Mouse (Mus musculus) skeletal muscle tissue, adult 2 months (tissue): ENCODE measurements at regions not wholly inside any gene's neighbourhood (a gene's known extent, or its start where the extent isn't known, plus 50 kb on each side); places are given as distances from the start of the nearest gene placed in this dataset.

Experiments
- DNase-seq: peaks from one replicate; pipeline ENCODE4 v3.0.0-alpha.2; 2012; ENCODE audit warnings: low read depth, low spot score

GRCm38 (mm10) chr16:51675101-51675500 is 355.9 kb upstream of the Cblb start:
- no peak for DNase-seq

- no peak for DNase-seq
Observed at GRCm38 (mm10) chr16:51675988-51676387, 355.0 kb upstream of the Cblb start.

DNA sequence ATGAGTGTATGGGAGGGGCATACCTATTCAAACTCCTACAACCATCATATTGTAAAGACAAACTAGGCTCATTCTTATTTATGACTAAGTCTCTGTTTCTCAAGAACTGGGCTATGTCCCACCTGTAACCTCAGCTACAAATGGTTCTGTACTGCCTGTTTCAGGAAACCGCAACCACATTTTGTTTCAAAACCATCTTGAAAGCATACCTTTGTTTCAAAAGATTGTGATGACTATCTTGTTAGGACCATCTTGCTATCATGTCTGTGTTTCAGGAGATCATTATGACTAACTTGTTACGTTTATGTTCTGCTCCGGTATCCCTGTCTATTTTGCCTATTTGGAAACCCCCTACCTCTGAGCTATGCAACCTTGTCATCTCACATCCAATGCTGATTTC is 340.2 kb upstream of the Cblb start:
- no peak for DNase-seq

- DNase-seq = peak; percentile 13
Observed at GRCm38 (mm10) chr16:51705026-51705425, 326.0 kb upstream of the Cblb start.

GRCm38 (mm10) chr16:51718695-51719094 is 312.3 kb upstream of the Cblb start:
- DNase-seq = no peak

- no peak for DNase-seq
Observed at GRCm38 (mm10) chr16:51719637-51720036, 311.4 kb upstream of the Cblb start.

- DNase-seq = no peak
Observed at GRCm38 (mm10) chr16:51722682-51723081, 308.3 kb upstream of the Cblb start.

DNA sequence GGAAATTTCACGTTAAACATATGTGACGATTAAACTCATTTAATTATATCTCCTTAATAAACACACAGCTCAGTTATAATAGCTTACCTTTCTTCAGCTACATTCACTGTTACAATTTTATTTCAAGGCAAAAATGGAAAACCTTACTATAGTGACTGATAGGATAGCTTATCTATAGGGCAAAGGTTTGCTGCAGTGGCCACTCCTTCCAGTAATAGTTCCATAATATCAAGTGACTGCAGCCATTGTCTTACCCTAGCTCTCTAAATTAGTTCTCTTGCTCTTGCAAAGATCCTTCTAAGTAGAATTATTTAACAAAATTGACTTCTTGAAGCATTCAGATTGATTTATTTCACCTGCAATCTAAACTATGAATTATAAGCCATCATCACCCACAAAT is 289.1 kb upstream of the Cblb start:
- no peak for DNase-seq

- DNase-seq = no peak
Observed at GRCm38 (mm10) chr16:51751878-51752277, 279.1 kb upstream of the Cblb start.

DNA sequence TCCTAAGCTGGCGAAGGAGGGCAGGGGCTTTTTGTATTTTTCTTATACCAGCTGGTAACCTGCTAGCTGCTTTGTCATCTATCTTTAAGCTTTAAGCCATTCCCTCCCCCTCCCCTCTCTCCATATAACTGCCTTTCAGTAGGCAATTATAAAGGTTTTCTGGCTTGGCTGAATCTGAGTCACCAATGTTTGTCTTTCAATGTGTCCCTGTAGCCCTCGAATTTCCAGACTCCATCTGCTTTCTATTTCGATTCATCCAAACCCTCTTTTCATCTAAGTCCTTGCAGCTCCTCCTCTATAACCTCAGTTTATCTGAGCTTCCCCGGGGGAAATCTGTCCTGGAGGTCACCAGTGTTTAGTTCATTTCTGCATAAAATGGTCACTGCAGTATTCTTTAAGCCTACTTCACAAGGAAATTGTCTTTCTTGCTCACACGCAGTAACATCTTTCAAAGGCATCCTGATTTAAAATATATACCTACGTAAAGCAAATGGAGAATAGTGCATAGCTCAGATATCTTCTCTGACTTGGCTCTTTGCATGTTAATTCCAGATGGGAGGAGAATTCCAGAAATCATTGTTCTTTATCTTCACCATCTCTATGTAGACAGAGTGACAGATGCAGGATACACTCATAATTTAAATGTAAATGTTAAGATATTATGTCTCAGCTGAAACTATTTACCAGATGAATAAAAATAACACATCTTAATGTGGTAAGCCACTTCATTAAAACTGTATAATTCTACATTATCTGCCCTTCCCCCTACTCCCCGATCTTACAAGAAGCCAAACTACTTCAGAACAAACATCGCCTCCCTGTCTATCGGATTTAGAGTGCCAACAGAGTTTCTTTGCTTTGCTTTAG is 272.4 kb upstream of the Cblb start:
- peak; percentile 28 for DNase-seq

- peak; percentile 11 for DNase-seq
Observed at GRCm38 (mm10) chr16:51759228-51759647, 271.8 kb upstream of the Cblb start.

GRCm38 (mm10) chr16:51767556-51767955 is 263.5 kb upstream of the Cblb start:
- no peak for DNase-seq

- DNase-seq = no peak
Observed at GRCm38 (mm10) chr16:51778920-51779319, 252.1 kb upstream of the Cblb start.

GRCm38 (mm10) chr16:51795003-51795402 is 236.0 kb upstream of the Cblb start:
- no peak for DNase-seq

- no peak for DNase-seq
Observed at GRCm38 (mm10) chr16:51807323-51807722, 223.7 kb upstream of the Cblb start.

GRCm38 (mm10) chr16:51809120-51809519 is 221.9 kb upstream of the Cblb start:
- no peak for DNase-seq

DNA sequence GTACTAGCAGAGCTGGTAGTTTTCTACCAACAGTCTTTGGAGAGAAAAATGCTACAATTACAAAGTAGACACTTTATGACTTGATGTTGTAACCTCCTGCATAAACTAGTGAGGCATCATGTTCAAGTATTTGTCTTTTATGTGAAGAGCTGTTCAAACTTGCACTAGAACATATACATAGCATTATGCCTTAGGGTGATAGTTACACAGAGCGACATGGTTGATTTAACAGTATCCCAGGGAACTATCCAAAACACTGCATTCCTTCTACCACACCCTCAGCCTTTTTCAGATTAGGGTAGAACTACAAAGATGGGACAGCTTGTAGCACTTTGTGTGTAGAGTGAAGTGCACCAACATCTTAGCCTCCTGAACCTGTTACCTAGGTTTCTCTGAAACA is 220.0 kb upstream of the Cblb start:
- no peak for DNase-seq

- DNase-seq = no peak
Observed at GRCm38 (mm10) chr16:51842770-51843169, 188.3 kb upstream of the Cblb start.

GRCm38 (mm10) chr16:51845539-51845938 is 185.5 kb upstream of the Cblb start:
- no peak for DNase-seq

GRCm38 (mm10) chr16:51880711-51881110 is 150.3 kb upstream of the Cblb start:
- DNase-seq = no peak

DNA sequence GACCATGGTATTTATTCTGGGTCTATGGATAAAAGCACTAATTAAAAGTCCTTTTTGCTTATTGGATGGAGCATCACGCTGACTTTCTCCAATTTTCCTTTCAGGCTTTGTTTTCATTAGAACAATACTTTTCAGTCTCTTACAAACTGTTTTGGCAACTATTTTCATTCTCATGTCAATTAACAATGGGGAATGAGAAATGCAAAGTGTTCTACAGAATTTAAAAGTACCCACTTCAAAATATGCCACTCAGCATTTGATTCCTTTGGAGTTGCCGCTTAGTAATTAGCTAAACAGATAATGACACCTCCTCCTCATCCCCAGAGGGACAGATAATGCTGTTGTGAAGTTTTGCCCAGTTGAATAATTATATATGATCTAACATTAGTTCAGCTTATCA is 149.9 kb upstream of the Cblb start:
- no peak for DNase-seq

GRCm38 (mm10) chr16:51883813-51884212 is 147.2 kb upstream of the Cblb start:
- no peak for DNase-seq

GRCm38 (mm10) chr16:51887496-51887895 is 143.5 kb upstream of the Cblb start:
- DNase-seq = no peak

- DNase-seq = no peak
Observed at GRCm38 (mm10) chr16:51905588-51905987, 125.4 kb upstream of the Cblb start.
